Mouse (Mus musculus): ENCODE measurements around the gene Olfr1034.
"Not testable (repeated sequence)": the region's sequence is repeated elsewhere in the genome, so short reads cannot be mapped to it uniquely, and the experiment has no call there.

- not testable (repeated sequence) for TF ChIP-seq CTCF (IDR thresholded peaks at IDR 0.05; ENCODE audit: borderline replicate concordance, extremely low read depth, insufficient read depth, insufficient read length); POLR2A (IDR thresholded peaks at IDR 0.05; ENCODE audit: borderline replicate concordance, extremely low read depth, insufficient read depth, insufficient read length, poor library complexity, severe bottlenecking)
Measured at GRCm38 (mm10) chr2:86073692-86074091, 28.0 kb downstream of the Olfr1034 start, which contains the start of gene Olfr1036.

All from brain, embryonic 14.5 days (tissue).